Mouse (Mus musculus) lung, adult 18-20 months (tissue): ENCODE measurements around the gene Ankrd35.
"Not testable (repeated sequence)": the region's sequence is repeated elsewhere in the genome, so short reads cannot be mapped to it uniquely, and the experiment has no call there.

Source experiments
- DNase-seq, 2 experiments: peaks; one replicate each; pipeline ENCODE4 v3.0.0; 2022; ENCODE audit warnings: mixed read lengths in 2 of 2

The Ankrd35 gene

GRCm38 (mm10) chr3:96706984-96707383 lies 37.1 kb downstream of the Ankrd35 start:
- DNase-seq, result no peak

- peak; percentile 73 to 78 for DNase-seq
These were observed 38.2 kb downstream of the Ankrd35 start, which contains the start of gene Nudt17 for GRCm38 (mm10) chr3:96707903-96708683. Gene Nudt17 (minus strand): TSS chr3:96708562.

GRCm38 (mm10) chr3:96708684-96709064 lies 38.7 kb downstream of the Ankrd35 start:
- no peak for DNase-seq

DNA sequence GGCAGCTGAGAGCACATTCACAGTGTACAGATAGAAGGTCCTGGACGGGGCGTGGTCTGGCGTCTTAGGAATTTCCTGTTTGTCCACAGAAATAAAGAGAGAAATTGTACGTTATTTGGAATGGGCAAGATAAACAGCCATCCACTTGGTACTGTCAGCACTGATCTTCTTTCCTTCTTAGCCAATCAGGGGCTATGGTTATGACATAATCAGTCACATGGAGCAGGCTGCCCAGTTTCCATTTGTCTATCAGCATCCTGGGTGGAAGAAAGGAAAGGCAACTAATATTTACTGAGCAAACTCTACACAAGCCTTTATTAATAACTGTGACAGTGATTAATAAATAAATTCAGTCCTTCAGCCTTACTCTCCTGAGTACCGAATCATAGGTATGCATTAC lies 44.4 kb downstream of the Ankrd35 start:
- DNase-seq, result no peak

- DNase-seq, result peak in 1 of 2 experiments; percentile 25
These were observed 45.9 kb downstream of the Ankrd35 start for GRCm38 (mm10) chr3:96715854-96716253.

GRCm38 (mm10) chr3:96719173-96719572 lies 49.2 kb downstream of the Ankrd35 start:
- peak in 1 of 2 experiments; percentile 28 for DNase-seq

DNA sequence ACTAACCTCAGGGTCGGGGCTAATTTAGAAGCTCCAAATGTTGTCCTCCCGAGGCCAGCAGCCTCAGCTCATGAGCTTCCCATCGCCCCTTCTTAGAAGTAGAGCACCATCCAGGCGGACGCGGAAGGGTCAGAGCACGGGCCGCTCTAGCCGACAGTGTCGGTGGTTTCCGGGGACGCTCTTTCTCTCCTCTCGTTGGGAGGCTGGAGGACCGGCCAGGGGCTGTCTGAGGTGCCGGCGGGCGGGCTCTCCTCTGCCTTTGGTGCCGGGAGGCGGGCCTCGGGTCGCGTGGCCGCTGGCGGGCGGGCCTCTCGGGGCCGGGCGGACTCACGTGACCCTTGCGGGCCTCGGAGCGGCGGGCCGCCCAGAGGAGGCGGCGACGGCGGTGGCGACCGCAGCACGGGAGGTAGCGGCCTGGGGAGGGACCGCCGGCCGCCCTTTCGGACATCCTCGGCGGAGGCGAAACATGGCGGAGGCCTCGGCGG lies 57.5 kb downstream of the Ankrd35 start, which contains the start of the genes Polr3c and Rnf115:
Gene Polr3c, minus strand, starts transcription at position 286 of the 485 bp plus-strand sequence.
Gene Rnf115, plus strand, starts transcription at position 322 of the 485 bp plus-strand sequence.
- DNase-seq, result peak; percentile 98

DNA sequence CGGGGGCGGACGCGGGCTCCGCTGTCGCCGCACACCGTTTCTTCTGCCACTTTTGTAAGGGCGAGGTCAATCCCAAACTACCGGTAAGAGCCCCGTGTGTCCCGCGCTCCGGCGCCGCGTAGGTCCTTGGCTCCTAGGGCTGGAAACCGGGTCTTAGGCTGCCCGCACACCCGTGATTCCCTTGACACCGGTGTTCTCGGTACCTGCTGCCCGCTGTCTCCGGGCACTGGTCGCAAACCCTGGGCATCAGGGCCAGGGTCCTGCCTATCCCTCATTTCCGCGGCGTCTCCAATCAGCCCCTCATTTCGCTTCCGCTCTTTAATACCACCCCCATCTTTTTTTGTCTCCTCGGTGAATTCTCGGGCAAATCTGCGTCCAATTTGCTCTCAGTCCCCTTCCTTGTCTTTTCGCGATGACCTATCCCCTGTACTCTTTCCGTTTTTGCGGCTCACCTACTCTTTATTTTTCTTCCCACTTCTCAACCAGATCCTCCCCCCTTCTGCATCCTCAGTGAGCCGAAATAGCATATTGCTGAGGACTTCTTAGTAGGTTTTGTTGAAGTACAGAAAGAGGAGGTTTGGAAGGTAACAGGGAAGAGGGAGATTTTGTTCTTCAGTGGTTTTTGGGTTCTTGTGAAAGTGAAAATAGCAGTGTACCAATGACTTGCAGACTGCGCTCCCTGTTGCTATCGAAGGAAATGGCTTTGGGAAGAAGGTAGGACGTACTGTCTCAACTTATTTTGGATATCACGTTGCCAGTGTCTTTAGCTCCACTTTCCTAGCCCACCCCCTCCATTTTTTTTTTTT lies 58.1 kb downstream of the Ankrd35 start:
- peak in 1 of 2 experiments; percentile 21 for DNase-seq

GRCm38 (mm10) chr3:96728634-96729402 lies 58.9 kb downstream of the Ankrd35 start:
- no peak for DNase-seq

DNA sequence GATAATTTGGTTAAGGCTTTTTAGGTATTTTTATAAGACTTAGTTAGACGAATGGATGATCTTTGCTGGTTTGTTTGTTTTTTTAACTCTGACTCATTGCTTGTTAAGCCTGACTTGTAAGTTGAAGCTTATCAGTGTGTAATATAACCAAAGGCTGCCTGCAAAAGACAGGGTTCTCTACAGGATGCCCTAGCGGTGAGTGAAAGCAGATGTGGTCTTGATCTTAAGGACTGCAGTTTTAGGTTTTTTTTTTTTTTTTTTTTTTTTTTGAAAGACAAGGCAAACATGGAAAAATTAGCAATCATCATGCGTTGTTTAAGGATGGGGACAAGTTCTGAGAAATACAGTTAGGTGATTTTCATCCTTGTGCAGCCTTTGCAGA lies 59.5 kb downstream of the Ankrd35 start:
- no peak for DNase-seq

DNA sequence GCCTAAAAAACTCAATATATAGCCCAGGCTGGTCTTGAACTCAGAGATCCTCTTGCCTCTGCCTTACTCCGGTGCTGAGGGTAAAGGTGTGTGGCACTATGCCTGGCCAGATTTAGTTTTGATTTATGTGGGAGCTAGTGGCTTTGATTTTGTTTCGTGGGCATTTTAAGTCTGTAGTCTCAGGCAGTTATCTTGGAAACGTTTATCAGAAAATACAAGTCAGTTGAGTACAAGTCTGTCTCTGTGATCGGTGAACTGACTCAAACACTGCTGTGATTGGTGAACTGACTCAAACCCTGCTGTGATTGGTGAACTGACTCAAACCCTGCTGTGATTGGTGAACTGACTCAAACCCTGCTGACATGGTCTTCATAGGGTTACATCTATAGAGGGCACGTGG lies 60.9 kb downstream of the Ankrd35 start:
- no peak for DNase-seq

- DNase-seq, result no peak
These were observed 64.1 kb downstream of the Ankrd35 start for GRCm38 (mm10) chr3:96733984-96734383.

DNA sequence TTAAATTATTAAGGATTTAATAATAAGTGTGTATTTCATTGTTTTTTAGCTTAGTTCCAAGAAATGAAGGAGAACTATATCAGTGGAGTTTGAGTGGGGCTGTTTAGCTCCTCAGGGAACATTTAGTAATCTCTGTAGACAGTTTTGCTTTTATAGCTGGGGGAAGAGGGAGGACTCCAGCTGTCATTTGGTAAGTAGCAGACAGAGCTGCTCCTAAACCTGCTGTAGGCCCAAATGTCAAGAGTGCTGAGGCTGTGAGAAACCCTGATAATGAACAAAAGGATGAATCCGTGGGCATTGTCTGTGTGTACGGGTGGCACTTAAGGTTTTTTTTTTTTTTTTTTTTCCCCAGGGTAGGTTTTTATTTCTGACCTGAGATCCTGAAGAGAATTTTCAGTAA lies 65.3 kb downstream of the Ankrd35 start:
- DNase-seq, result no peak

DNA sequence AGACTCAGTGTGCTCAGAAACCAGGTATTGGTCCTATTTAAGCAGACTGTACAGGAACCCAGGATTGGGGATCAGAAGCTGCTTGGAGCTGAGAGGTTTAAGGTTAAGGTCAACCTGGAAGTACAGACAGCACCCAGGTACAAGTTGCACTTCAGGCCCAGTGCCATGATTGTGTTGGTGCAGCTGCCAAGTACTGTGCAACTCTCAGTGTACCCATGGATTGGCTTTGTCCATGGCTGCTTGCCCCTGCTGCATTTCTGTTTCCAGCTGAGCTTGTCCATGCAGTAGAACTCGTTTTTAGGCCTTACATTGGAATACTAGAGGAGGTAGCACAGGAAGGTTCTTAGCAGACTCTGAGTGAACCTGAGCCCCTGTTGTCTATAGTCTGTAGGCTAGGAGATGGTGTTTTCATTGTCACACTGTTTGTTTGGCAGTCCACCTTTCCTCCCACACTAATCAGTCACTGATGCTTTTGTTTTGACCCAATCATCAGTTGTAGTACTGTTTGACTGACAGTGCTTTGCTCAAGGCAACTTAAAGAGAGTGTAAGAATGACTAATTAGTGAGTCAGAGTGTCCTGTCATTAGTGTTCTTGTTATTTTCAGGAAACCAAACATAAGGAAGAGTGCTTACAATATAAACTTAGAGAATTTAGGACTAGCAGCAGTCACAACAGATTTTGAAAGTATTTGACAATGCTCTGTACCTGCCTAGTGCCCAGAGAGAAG lies 67.2 kb downstream of the Ankrd35 start:
- DNase-seq, result peak in 1 of 2 experiments; percentile 27

DNA sequence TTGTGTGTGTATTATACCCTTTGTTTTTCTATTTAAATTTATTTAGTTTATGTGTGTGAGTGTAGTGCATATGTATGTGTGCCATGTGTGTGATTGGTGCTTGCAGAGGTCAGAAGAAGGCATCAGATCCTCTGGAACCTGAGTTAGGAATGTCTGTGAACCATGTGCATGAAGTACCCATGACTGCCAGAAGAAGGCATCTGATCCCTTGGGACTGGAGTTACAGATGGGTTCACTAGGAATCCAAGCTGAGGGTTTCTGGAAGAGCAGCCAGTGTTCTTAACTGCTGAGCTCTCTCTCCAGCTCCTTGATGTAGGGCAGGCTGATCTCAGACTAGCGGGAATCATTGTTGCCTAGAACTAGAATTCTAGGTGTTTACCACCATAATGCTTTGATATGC lies 68.1 kb downstream of the Ankrd35 start:
- no peak for DNase-seq

DNA sequence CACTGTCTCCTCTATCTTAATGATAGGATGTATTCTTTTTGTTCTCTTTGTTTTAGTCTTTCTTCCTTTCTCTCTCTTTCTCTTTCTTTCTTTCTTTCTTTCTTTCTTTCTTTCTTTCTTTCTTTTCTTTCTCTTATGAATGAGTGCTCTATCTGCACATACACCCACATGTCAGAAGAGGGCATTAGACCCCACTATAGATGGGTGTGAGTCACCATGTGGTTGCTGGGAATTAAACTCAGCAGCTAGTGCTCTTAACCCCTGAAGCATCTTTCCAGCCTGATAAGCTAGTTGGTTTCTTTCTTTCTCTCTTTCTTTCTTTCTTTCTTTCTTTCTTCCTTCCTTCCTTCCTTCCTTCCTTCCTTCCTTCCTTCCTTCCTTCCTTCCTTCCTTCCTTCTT lies 70.3 kb downstream of the Ankrd35 start:
- DNase-seq, result not testable (repeated sequence)
